Mouse (Mus musculus) heart, embryonic 13.5 days (tissue): Measurements from ENCODE around the gene Creb5. TPM values are rescaled to one million over a fixed set of nuclear protein-coding genes. Genes with fewer than 3 reads are reported as not detected.

ENCODE experiments used
- ATAC-seq: fragments of 200-750 bp; cut with Nextera tagmentation; 2 replicates; pipeline ENCODE4 v1.8.0; 2017; ENCODE audit warnings: moderate TSS enrichment; ENCODE audit not compliant: insufficient number of reproducible peaks, low FRiP score, low TSS enrichment; ENCODE audit errors: extremely low read depth
- H3K27ac ChIP-seq: fragments of 300-500 bp; sonication (generic); replicated peaks from 2 replicates; pipeline ENCODE4 v1.5.1; 2015; ENCODE audit warnings: moderate library complexity, mild to moderate bottlenecking, inconsistent platforms
- H3K27me3 ChIP-seq: fragments of 300-500 bp; sonication (generic); replicated peaks from 2 replicates; pipeline ENCODE4 v1.6.1; 2015; ENCODE audit warnings: mild to moderate bottlenecking, inconsistent platforms
- H3K36me3 ChIP-seq: fragments of 300-500 bp; sonication (generic); 2 replicates; pipeline ENCODE4 v1.6.1; 2015; ENCODE audit warnings: mild to moderate bottlenecking, inconsistent platforms
- H3K4me1 ChIP-seq: fragments of 300-500 bp; sonication (generic); 2 replicates; pipeline ENCODE4 v1.6.1; 2015; ENCODE audit warnings: inconsistent platforms
- H3K4me2 ChIP-seq: fragments of 300-500 bp; sonication (generic); 2 replicates; pipeline ENCODE4 v1.6.1; 2015; ENCODE audit warnings: inconsistent platforms, mild to moderate bottlenecking, moderate library complexity
- H3K4me3 ChIP-seq: fragments of 300-500 bp; sonication (generic); 2 replicates; pipeline ENCODE4 v1.5.1; 2015; ENCODE audit warnings: moderate library complexity, mild to moderate bottlenecking, inconsistent platforms
- H3K9ac ChIP-seq: fragments of 300-500 bp; sonication (generic); 2 replicates; pipeline ENCODE4 v1.6.1; 2015; ENCODE audit warnings: inconsistent platforms, mild to moderate bottlenecking, moderate library complexity
- H3K9me3 ChIP-seq: fragments of 300-500 bp; sonication (generic); 2 replicates; pipeline ENCODE4 v1.6.1; 2016; ENCODE audit warnings: inconsistent platforms
- WGBS: fragments of 180-500 bp; shearing (Covaris S2); methylation state at CpG from one replicate; pipeline ENCODE4 v1.1.7; 2015; ENCODE audit warnings: mixed read lengths; 5-methylcytosine and 5-hydroxymethylcytosine counted together
- polyA plus RNA-seq: library from polyadenylated mRNA; unstranded; fragments of >200 nt; fragmentation: Nextera tagmentation; extraction: Ambion mirVana; gene quantifications from 2 replicates; pipeline ENCODE4 v1.2.1, GENCODE M21; 2015

Gene Creb5
- polyA plus RNA-seq, 1 experiment from 2014 or later, result 31.1 TPM

GRCm38 (mm10) chr6:53461775-53462770 is 175.0 kb downstream of the Creb5 start:
- no peak for ATAC-seq
- H3K27me3 ChIP-seq, result no peaks in the 10 kb centered on the region
- H3K9me3 ChIP-seq, result no peaks in the 10 kb centered on the region
- no peaks in the 10 kb centered on the region for H3K36me3 ChIP-seq
- no peak overlapping the region for H3K4me3 ChIP-seq
- WGBS, result 62% methylated on average over 12 of the region's 12 CpGs
- H3K9ac ChIP-seq, result no peak overlapping the region
- no peak overlapping the region for H3K27ac ChIP-seq
- no peaks in the 10 kb centered on the region for H3K4me1 ChIP-seq
- H3K4me2 ChIP-seq, result no peak overlapping the region

DNA sequence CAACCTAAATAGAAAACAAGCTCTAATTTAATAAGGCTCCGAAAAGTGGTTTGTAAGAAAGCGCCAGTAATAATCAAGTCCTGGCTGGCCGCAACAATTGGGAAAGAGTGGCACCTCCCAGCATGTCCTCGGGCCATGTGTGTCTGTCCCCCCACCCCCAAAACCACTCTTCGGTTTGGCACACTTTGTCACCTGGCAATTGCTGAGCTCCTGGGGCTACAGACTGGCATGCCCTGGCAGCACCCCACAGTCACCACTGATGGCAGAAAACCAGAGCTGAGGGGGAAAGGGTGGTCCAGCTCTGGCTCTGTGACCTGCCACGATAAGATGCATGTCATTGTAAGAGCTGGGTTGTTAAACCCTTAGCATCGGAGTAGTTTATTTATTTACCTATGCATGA is 175.7 kb downstream of the Creb5 start:
- 78% methylated on average over 7 of the region's 7 CpGs for whole genome bisulfite sequencing
- H3K36me3 ChIP-seq, result no peaks in the 10 kb centered on the region
- ATAC-seq, result no peak
- H3K4me2 ChIP-seq, result no peak overlapping the region
- no peak overlapping the region for H3K9ac ChIP-seq
- H3K9me3 ChIP-seq, result no peaks in the 10 kb centered on the region
- H3K4me3 ChIP-seq, result no peak overlapping the region
- H3K27ac ChIP-seq, result no peak overlapping the region
- no peaks in the 10 kb centered on the region for H3K4me1 ChIP-seq
- H3K27me3 ChIP-seq, result no peaks in the 10 kb centered on the region

GRCm38 (mm10) chr6:53463261-53463813 is 176.3 kb downstream of the Creb5 start:
- H3K27me3 ChIP-seq, result no peaks in the 10 kb centered on the region
- no peaks in the 10 kb centered on the region for H3K36me3 ChIP-seq
- ATAC-seq, result no peak
- no peak overlapping the region for H3K4me3 ChIP-seq
- 68% methylated on average over 6 of the region's 6 CpGs for WGBS
- H3K9me3 ChIP-seq, result no peaks in the 10 kb centered on the region
- no peak overlapping the region for H3K27ac ChIP-seq
- no peaks in the 10 kb centered on the region for H3K4me1 ChIP-seq
- no peak overlapping the region for H3K9ac ChIP-seq
- no peak overlapping the region for H3K4me2 ChIP-seq

DNA sequence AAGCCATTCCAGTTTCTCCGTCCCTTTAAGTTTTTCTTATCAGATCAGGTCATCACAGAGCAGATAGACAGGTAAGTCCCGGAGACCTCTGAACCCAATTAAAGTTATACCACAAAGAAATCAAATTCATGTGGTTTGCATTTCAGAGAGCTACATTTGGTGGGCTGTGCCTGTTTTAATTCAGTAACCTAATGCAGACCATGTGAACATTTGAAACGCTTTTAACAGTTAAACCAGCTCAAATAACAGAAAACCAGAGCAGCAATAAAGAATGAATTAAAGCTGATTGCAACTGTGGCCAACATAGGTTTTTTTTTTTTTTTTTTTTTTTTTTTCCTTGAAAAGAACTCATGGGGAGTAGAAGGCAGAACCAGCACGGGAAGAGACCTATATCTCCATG is 182.1 kb downstream of the Creb5 start:
- 76% methylated on average over 4 of the region's 4 CpGs for WGBS
- Histone ChIP-seq H3K4me1 (peaks cover 18% of the 10 kb centered on the region), H3K4me2 (no peak overlapping the region), H3K36me3 (no peaks in the 10 kb centered on the region), H3K27ac (no peak overlapping the region), H3K9ac (no peak overlapping the region), H3K27me3 (no peaks in the 10 kb centered on the region), H3K9me3 (no peaks in the 10 kb centered on the region), H3K4me3 (no peak overlapping the region)
- no peak for ATAC-seq

DNA sequence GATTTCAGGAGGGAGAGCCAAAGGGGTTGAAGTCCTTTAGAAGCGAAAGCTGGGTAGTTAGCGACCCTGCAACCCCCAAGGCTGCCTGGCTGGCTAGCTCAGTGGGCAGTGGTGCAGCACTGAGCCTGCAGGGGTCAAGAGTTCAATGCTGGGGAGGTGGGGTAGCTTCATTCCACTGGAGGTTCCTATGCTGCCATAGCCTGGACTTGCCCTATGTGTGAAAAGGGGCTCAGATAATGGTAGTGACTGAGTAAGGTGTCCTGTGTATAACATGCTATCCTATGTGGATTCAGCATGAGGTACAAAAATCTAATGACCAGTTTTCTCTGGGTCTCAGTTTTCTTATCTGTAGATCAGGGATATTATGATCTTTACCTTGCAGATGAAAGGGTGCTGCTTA is 182.6 kb downstream of the Creb5 start:
- H3K27me3 ChIP-seq, result no peaks in the 10 kb centered on the region
- H3K4me3 ChIP-seq, result no peak overlapping the region
- 88% methylated on average over 2 of the region's 2 CpGs for WGBS
- no peak overlapping the region for H3K4me2 ChIP-seq
- H3K27ac ChIP-seq, result no peak overlapping the region
- H3K9me3 ChIP-seq, result no peaks in the 10 kb centered on the region
- H3K36me3 ChIP-seq, result no peaks in the 10 kb centered on the region
- no peak overlapping the region for H3K9ac ChIP-seq
- H3K4me1 ChIP-seq, result peaks cover 18% of the 10 kb centered on the region
- ATAC-seq, result no peak

DNA sequence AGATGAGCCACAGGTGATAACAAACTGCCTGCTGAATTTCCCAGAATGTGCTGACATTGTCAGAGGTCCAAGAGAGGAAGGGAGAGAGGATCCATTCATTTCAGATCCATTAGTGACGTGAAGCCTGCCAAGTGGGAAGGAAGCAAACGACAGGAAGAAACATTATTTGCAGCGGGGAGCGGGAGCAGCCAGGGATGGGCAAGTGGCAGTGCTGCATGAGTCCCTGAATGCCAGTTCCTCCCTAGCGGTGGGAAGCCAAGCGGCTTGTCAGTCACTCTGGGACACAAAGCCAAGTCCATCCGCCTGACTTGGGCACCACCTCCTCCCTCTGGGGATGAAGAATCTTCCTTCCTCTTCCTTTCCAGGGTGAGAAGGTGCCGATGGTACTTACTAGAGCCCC is 183.5 kb downstream of the Creb5 start:
- 35% methylated on average over 8 of the region's 8 CpGs for WGBS
- no peak for ATAC-seq
- no peaks in the 10 kb centered on the region for H3K27me3 ChIP-seq
- H3K4me3 ChIP-seq, result no peak overlapping the region
- H3K4me1 ChIP-seq, result peaks cover 18% of the 10 kb centered on the region
- no peak overlapping the region for H3K9ac ChIP-seq
- H3K36me3 ChIP-seq, result no peaks in the 10 kb centered on the region
- H3K4me2 ChIP-seq, result peak overlapping the region; percentile 38
- no peaks in the 10 kb centered on the region for H3K9me3 ChIP-seq
- no peak overlapping the region for H3K27ac ChIP-seq

GRCm38 (mm10) chr6:53470999-53471591 is 184.0 kb downstream of the Creb5 start:
- no peak for ATAC-seq
- Histone ChIP-seq H3K4me3 (no peak overlapping the region), H3K9me3 (no peaks in the 10 kb centered on the region), H3K9ac (no peak overlapping the region), H3K36me3 (no peaks in the 10 kb centered on the region), H3K4me2 (peak overlapping the region; percentile 38), H3K27ac (no peak overlapping the region), H3K4me1 (peaks cover 18% of the 10 kb centered on the region), H3K27me3 (no peaks in the 10 kb centered on the region)
- 53% methylated on average over 9 of the region's 9 CpGs for WGBS

DNA sequence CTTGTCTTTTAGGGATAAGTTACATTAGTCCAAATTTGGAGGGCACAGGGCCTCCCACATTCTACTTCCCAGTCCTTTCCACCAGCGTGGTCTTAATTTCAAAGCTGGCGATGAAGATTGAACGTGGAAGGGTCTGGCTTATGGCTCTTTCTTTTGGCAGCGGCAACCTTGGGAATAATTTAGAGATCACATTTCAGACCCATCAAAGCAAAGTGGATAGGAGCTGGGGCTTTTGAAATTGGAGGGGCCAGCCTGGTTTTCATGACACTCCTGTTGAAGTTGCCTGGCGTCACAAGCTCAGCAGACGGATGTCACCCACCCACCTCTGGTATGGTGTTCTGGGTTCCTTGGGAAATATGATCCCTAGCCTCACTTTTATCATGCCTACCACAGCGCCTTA is 185.7 kb downstream of the Creb5 start:
- no peak overlapping the region for H3K27ac ChIP-seq
- ATAC-seq, result no peak
- no peaks in the 10 kb centered on the region for H3K36me3 ChIP-seq
- H3K9ac ChIP-seq, result no peak overlapping the region
- H3K27me3 ChIP-seq, result no peaks in the 10 kb centered on the region
- peaks cover 18% of the 10 kb centered on the region for H3K4me1 ChIP-seq
- H3K4me2 ChIP-seq, result no peak overlapping the region
- H3K9me3 ChIP-seq, result no peaks in the 10 kb centered on the region
- no peak overlapping the region for H3K4me3 ChIP-seq
- WGBS, result 85% methylated on average over 7 of the region's 7 CpGs

GRCm38 (mm10) chr6:53477501-53477900 is 190.4 kb downstream of the Creb5 start:
- no peak overlapping the region for H3K9ac ChIP-seq
- no peaks in the 10 kb centered on the region for H3K9me3 ChIP-seq
- H3K27me3 ChIP-seq, result no peaks in the 10 kb centered on the region
- no peak for ATAC-seq
- no peak overlapping the region for H3K4me3 ChIP-seq
- no peaks in the 10 kb centered on the region for H3K36me3 ChIP-seq
- 76% methylated on average over 5 of the region's 5 CpGs for WGBS
- H3K4me2 ChIP-seq, result no peak overlapping the region
- no peak overlapping the region for H3K27ac ChIP-seq
- H3K4me1 ChIP-seq, result no peaks in the 10 kb centered on the region

- Histone ChIP-seq H3K4me3 (no peak overlapping the region), H3K9me3 (no peaks in the 10 kb centered on the region), H3K4me2 (no peak overlapping the region), H3K9ac (no peak overlapping the region), H3K27ac (no peak overlapping the region), H3K36me3 (no peaks in the 10 kb centered on the region), H3K27me3 (no peaks in the 10 kb centered on the region), H3K4me1 (peaks cover 20% of the 10 kb centered on the region)
- WGBS, result 88% methylated on average over 6 of the region's 6 CpGs
- no peak for ATAC-seq
These were observed 203.8 kb downstream of the Creb5 start for GRCm38 (mm10) chr6:53490917-53491316.

GRCm38 (mm10) chr6:53491331-53491730 is 204.3 kb downstream of the Creb5 start:
- Histone ChIP-seq H3K4me3 (no peak overlapping the region), H3K36me3 (no peaks in the 10 kb centered on the region), H3K9ac (no peak overlapping the region), H3K27ac (no peak overlapping the region), H3K4me2 (no peak overlapping the region), H3K4me1 (peaks cover 22% of the 10 kb centered on the region), H3K9me3 (no peaks in the 10 kb centered on the region), H3K27me3 (no peaks in the 10 kb centered on the region)
- ATAC-seq, result no peak
- 85% methylated on average over 4 of the region's 4 CpGs for WGBS
